Mouse (Mus musculus): ENCODE data around the gene Podxl2.

DNA sequence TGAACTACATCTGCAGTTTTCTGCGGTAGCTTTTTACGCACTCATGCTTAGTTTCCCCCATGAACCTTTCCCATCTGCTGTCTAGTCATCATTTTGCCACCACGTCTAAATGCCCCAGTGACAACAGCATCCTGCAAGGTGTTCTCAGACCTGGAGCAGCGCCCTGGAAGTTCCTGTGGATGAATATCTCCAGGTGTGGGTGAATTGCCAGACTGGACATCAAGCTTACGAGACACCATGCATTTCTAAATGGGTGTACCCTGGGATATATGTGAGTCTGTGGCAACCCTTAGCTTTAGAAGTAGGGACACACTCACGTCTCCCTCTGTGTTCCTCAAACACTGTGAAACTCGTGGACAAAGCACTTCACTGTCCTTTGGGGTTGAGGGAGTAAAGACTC, 74.7 kb downstream of the Podxl2 start:
- TF ChIP-seq CTCF (IDR thresholded peaks at IDR 0.05; ENCODE audit: control insufficient read depth, insufficient read depth, insufficient read length) (no peak), CEBPB (IDR thresholded peaks at IDR 0.05; ENCODE audit: low read depth) (no peak)

All from C2C12 (cell line).